Mouse (Mus musculus) MEL (cell line): Measurements from ENCODE around the gene Prkce. TPM values are rescaled to one million over a fixed set of nuclear protein-coding genes. Genes with fewer than 3 reads are reported as not detected.
A peak's percentile ranks its signal among the peaks of the same experiment; 100 is the strongest.

Experiments
- DNase-seq: peaks from one replicate; pipeline ENCODE4 v3.0.0; 2011; ENCODE audit warnings: low read depth, low spot score
- H3K27ac ChIP-seq: 2 replicates; pipeline ENCODE4 v1.5.1; 2012; ENCODE audit warnings: low read depth, mild to moderate bottlenecking, control low read depth, low read length, moderate library complexity; ENCODE audit not compliant: control insufficient read depth
- H3K27me3 ChIP-seq, 2 experiments: fragments of 150-350 bp in 1 of 2; sonication (generic) in 1 of 2; 2 replicates each; pipeline ENCODE4 v1.6.1; 2012; ENCODE audit warnings: low read length in 2 of 2, mild to moderate bottlenecking in 2 of 2, improper control_type of control experiment in 1 of 2, moderate library complexity in 1 of 2; ENCODE audit not compliant: insufficient read depth in 2 of 2, control insufficient read depth in 1 of 2
- H3K36me3 ChIP-seq, 2 experiments: 2 replicates each; pipeline ENCODE4 v1.6.1; 2012 to 2014; ENCODE audit warnings: low read length in 2 of 2, improper control_type of control experiment in 1 of 2, inconsistent platforms in 1 of 2, mild to moderate bottlenecking in 1 of 2; ENCODE audit not compliant: insufficient read depth in 2 of 2, control insufficient read depth in 1 of 2
- H3K4me1 ChIP-seq, 2 experiments: fragments of 150-350 bp in 1 of 2; sonication (generic) in 1 of 2; 2 replicates each; pipeline ENCODE4 v1.6.1; 2012; ENCODE audit warnings: low read length in 2 of 2, improper control_type of control experiment in 1 of 2, mild to moderate bottlenecking in 1 of 2; ENCODE audit not compliant: insufficient read depth in 2 of 2, control insufficient read depth in 1 of 2
- H3K4me3 ChIP-seq, 2 experiments: fragments of 150-350 bp in 1 of 2; sonication (generic) in 1 of 2; 2 replicates each; pipeline ENCODE4 v1.5.1; 2012; ENCODE audit warnings: low read depth in 2 of 2, low read length in 2 of 2, mild to moderate bottlenecking in 2 of 2, moderate library complexity in 2 of 2, control low read depth in 1 of 2, improper control_type of control experiment in 1 of 2; ENCODE audit not compliant: control insufficient read depth in 1 of 2, insufficient read depth in 1 of 2
- H3K79me2 ChIP-seq: 2 replicates; pipeline ENCODE4 v1.6.1; 2012; ENCODE audit warnings: mild to moderate bottlenecking, low read length, moderate library complexity; ENCODE audit not compliant: control insufficient read depth, poor library complexity, insufficient read depth
- H3K9ac ChIP-seq: 2 replicates; pipeline ENCODE4 v1.6.1; 2012; ENCODE audit warnings: low read depth, mild to moderate bottlenecking, control low read depth, low read length, moderate library complexity; ENCODE audit not compliant: control insufficient read depth, poor library complexity, severe bottlenecking
- H3K9me3 ChIP-seq: fragments of 150-350 bp; sonication (generic); replicated peaks from 2 replicates; pipeline ENCODE4 v1.6.1; 2012; ENCODE audit warnings: mild to moderate bottlenecking, low read length, improper control_type of control experiment, moderate library complexity; ENCODE audit not compliant: insufficient read depth
- CHD1 ChIP-seq: IDR thresholded peaks from 2 replicates; pipeline ENCODE4 v1.6.1; 2012; ENCODE audit warnings: low read depth, mild to moderate bottlenecking, inconsistent platforms, low read length, improper control_type of control experiment
- CHD2 ChIP-seq: IDR thresholded peaks from 2 replicates; pipeline ENCODE4 v1.6.1; 2011; ENCODE audit warnings: low read length, improper control_type of control experiment
- CTCF ChIP-seq, 3 experiments: IDR thresholded peaks in 2 of 3; conservative IDR thresholded peaks in 1 of 3; 2 replicates each; pipeline ENCODE4 v1.5.1; 2011 to 2012; ENCODE audit warnings: low read length in 3 of 3, low read depth in 2 of 3, mild to moderate bottlenecking in 2 of 3, improper control_type of control experiment in 1 of 3, inconsistent platforms in 1 of 3, mixed read lengths in 1 of 3, moderate library complexity in 1 of 3; ENCODE audit not compliant: control insufficient read depth in 1 of 3, insufficient read depth in 1 of 3, poor library complexity in 1 of 3, severe bottlenecking in 1 of 3
- E2F4 ChIP-seq: IDR thresholded peaks from 2 replicates; pipeline ENCODE4 v1.6.1; 2011; ENCODE audit warnings: low read depth, low read length, improper control_type of control experiment, borderline replicate concordance
- ETS1 ChIP-seq: IDR thresholded peaks from 2 replicates; pipeline ENCODE4 v1.6.1; 2012; ENCODE audit warnings: low read depth, mild to moderate bottlenecking, inconsistent platforms, low read length, improper control_type of control experiment, moderate library complexity
- HCFC1 ChIP-seq: IDR thresholded peaks from 2 replicates; pipeline ENCODE4 v1.6.1; 2012; ENCODE audit warnings: low read depth, mild to moderate bottlenecking, inconsistent platforms, low read length, improper control_type of control experiment, moderate library complexity
- MAZ ChIP-seq: IDR thresholded peaks from 2 replicates; pipeline ENCODE4 v1.6.1; 2012; ENCODE audit warnings: low read depth, mild to moderate bottlenecking, inconsistent platforms, low read length, improper control_type of control experiment
- MEF2A ChIP-seq: IDR thresholded peaks from 2 replicates; pipeline ENCODE4 v1.6.1; 2014; ENCODE audit warnings: low read depth, mild to moderate bottlenecking, inconsistent platforms, low read length, improper control_type of control experiment; ENCODE audit not compliant: poor library complexity, insufficient replicate concordance, severe bottlenecking; ENCODE audit errors: extremely low read depth
- MXI1 ChIP-seq: IDR thresholded peaks from 2 replicates; pipeline ENCODE4 v1.6.1; 2011; ENCODE audit warnings: mild to moderate bottlenecking, low read depth, low read length, improper control_type of control experiment
- MYB ChIP-seq: IDR thresholded peaks from 2 replicates; pipeline ENCODE4 v1.6.1; 2011; ENCODE audit warnings: mild to moderate bottlenecking, low read depth, low read length, improper control_type of control experiment
- MYC ChIP-seq: IDR thresholded peaks from 2 replicates; pipeline ENCODE4 v1.6.1; 2011; ENCODE audit warnings: low read depth, mild to moderate bottlenecking, low read length, improper control_type of control experiment, moderate library complexity
- NELFE ChIP-seq: IDR thresholded peaks from 2 replicates; pipeline ENCODE4 v1.6.1; 2011; ENCODE audit warnings: low read depth, low read length, improper control_type of control experiment
- NRF1 ChIP-seq: IDR thresholded peaks from 2 replicates; pipeline ENCODE4 v1.6.1; 2014; ENCODE audit warnings: low read depth, mild to moderate bottlenecking, inconsistent platforms, low read length, improper control_type of control experiment, moderate library complexity; ENCODE audit not compliant: poor library complexity, insufficient read depth, severe bottlenecking
- RAD21 ChIP-seq: IDR thresholded peaks from 2 replicates; pipeline ENCODE4 v1.6.1; 2011; ENCODE audit warnings: mild to moderate bottlenecking, low read depth, low read length, improper control_type of control experiment
- SIN3A ChIP-seq: IDR thresholded peaks from 2 replicates; pipeline ENCODE4 v1.6.1; 2012; ENCODE audit warnings: low read length, improper control_type of control experiment, inconsistent platforms
- SMC3 ChIP-seq: IDR thresholded peaks from 2 replicates; pipeline ENCODE4 v1.6.1; 2011; ENCODE audit warnings: low read depth, low read length, improper control_type of control experiment
- TCF12 ChIP-seq: IDR thresholded peaks from 2 replicates; pipeline ENCODE4 v1.6.1; 2014; ENCODE audit warnings: low read depth, mild to moderate bottlenecking, inconsistent platforms, low read length, improper control_type of control experiment, moderate library complexity
- UBTF ChIP-seq: IDR thresholded peaks from 2 replicates; pipeline ENCODE4 v1.6.1; 2012; ENCODE audit warnings: low read depth, mild to moderate bottlenecking, inconsistent platforms, low read length, improper control_type of control experiment, moderate library complexity, borderline replicate concordance; ENCODE audit not compliant: insufficient read depth
- ZC3H11A ChIP-seq: IDR thresholded peaks from 2 replicates; pipeline ENCODE4 v1.6.1; 2012; ENCODE audit warnings: low read depth, mild to moderate bottlenecking, inconsistent platforms, low read length, improper control_type of control experiment
- ZNF384 ChIP-seq: IDR thresholded peaks from 2 replicates; pipeline ENCODE4 v1.6.1; 2012; ENCODE audit warnings: low read depth, mild to moderate bottlenecking, inconsistent platforms, low read length, improper control_type of control experiment
- polyA plus RNA-seq, 2 experiments: library from polyadenylated mRNA; stranded (reverse) in 1 of 2; unstranded in 1 of 2; fragments of >175 nt in 1 of 2; fragments of >200 nt in 1 of 2; gene quantifications; 2 replicates each; pipeline versions ENCODE4 v1.2.1 to v1.2.4; 2012; ENCODE audit warnings: low replicate concordance in 2 of 2, low read depth in 1 of 2; ENCODE audit not compliant: insufficient read length in 2 of 2, insufficient read depth in 1 of 2, missing spikeins in 1 of 2
- total RNA-seq: library from RNA; depleted of rRNA; stranded (reverse); fragments of 300-350 nt; gene quantifications from 2 replicates; pipeline ENCODE4 v1.2.3, GENCODE M21; 2012

Prkce gene
- total and polyA plus RNA-seq, 3 experiments, result 3.0 to 5.3 TPM; not detected in 1

GRCm38 (mm10) chr17:86123146-86123545 lies 44.4 kb upstream of the Prkce start:
- Histone ChIP-seq H3K27me3 (no peaks in the 10 kb centered on the region), H3K79me2 (no peaks in the 10 kb centered on the region), H3K9me3 (no peaks in the 10 kb centered on the region), H3K36me3 (peaks cover 0 to 33% of the 10 kb centered on the region in 2 experiments; a peak in 2 of 4 replicates), H3K4me1 (no peaks in the 10 kb centered on the region), H3K4me3 (no peak overlapping the region), H3K27ac (no peak overlapping the region), H3K9ac (no peak overlapping the region)
- no peak for DNase-seq
- TF ChIP-seq RAD21, result no peak
- TF ChIP-seq MYB, result no peak
- no peak for TF ChIP-seq NELFE
- TF ChIP-seq CHD2, result no peak
- no peak for TF ChIP-seq ZNF384
- no peak for TF ChIP-seq MYC
- TF ChIP-seq ETS1, result no peak
- TF ChIP-seq HCFC1, result no peak
- TF ChIP-seq SIN3A, result no peak
- no peak for TF ChIP-seq UBTF
- TF ChIP-seq MXI1, result no peak
- TF ChIP-seq ZC3H11A, result no peak
- no peak for TF ChIP-seq SMC3
- no peak for TF ChIP-seq NRF1
- no peak for TF ChIP-seq MEF2A
- no peak for TF ChIP-seq E2F4
- no peak for TF ChIP-seq CHD1

DNA sequence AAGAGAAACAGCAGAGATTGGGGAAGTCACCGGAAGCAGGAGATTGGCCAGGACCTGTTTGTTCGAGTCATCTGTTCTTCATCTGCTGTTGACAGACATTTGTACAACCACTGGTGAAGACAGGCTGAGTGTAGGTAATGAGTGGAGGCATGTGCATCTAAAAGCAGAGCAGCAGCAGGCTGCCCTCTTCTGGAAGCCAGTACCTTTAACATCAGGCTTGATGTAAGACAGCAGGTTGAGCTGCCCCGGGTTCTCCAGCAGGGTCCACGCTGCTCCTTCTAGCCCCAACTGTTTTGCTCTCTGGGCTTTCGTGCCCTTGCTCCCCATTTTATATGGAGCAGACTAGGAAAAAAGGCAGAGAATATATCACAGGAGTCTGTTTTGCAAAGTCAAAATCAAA lies 41.7 kb upstream of the Prkce start:
- H3K4me1 ChIP-seq, result no peaks in the 10 kb centered on the region
- TF ChIP-seq MEF2A (no peak), NRF1 (no peak), MAZ (no peak), RAD21 (peak; percentile 6; the same call in 1 of the 2 replicates), TCF12 (no peak), CTCF (IDR thresholded peaks at IDR 0.05 in 2 of 3, conservative IDR thresholded peaks at IDR 0.05 in 1 of 3; ENCODE audit: control insufficient read depth in 1 of 3, insufficient read depth in 1 of 3, low read depth in 2 of 3, low read length in 3 of 3, poor library complexity in 1 of 3, severe bottlenecking in 1 of 3) (peak in 1 of 3 experiments; percentile 26; a peak in 1 of 6 replicates), ZC3H11A (no peak)
- TF ChIP-seq, all 39 proteins: peak for 2
- Histone ChIP-seq H3K9ac (no peak overlapping the region), H3K27ac (no peak overlapping the region), H3K4me3 (no peak overlapping the region), H3K36me3 (peaks cover 0 to 26% of the 10 kb centered on the region in 2 experiments; a peak in 2 of 4 replicates), H3K79me2 (no peaks in the 10 kb centered on the region), H3K27me3 (no peaks in the 10 kb centered on the region), H3K9me3 (no peaks in the 10 kb centered on the region)
- peak; percentile 12 for DNase-seq
